Mouse (Mus musculus): Measurements from ENCODE around the gene Btf3. TPM values are rescaled to one million over a fixed set of nuclear protein-coding genes. Genes with fewer than 3 reads are reported as not detected.

Gene Btf3
- polyA plus RNA-seq, 1 experiment from 2014 or later = 773 TPM

DNA sequence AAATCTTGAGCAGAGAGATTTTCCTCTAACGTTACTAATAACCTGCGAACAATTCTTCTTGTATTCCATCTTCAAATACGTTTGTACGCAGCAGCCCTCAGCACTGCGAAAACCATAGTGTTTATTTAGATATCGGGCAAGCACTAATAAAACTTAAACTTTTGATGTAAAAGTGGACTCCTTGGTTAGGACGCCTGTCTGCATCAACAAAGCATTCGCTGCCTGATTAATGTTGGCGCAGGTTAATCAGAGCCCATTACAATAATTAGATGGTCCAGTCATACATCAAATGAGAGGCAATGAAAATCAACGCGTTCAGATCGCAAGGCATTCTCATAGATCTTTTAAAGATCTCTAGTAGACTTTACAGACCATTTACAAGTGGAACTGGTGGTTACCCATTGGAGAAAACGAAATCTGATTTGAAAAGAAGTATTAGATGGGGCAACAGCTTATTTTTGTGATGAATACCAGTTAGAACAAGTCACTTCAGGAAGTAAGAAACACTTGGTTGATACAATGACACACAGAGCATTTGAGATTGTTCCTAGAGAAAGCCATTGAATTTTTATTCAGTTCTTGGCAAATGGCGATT, 35.7 kb upstream of the Btf3 start:
- 9% methylated on average over 14 of the region's 14 CpGs for WGBS
- Histone ChIP-seq H3K36me3 (ENCODE audit: control insufficient read depth, insufficient read depth, low read length) (no peaks in the 10 kb centered on the region), H3K4me2 (ENCODE audit: low read depth, low read length, severe bottlenecking) (no peak overlapping the region), H3K9me3 (ENCODE audit: control insufficient read depth, low read length) (no peaks in the 10 kb centered on the region), H3K9ac (ENCODE audit: low read length) (no peak overlapping the region), H3K27me3 (ENCODE audit: control insufficient read depth, insufficient read depth, low read length) (peaks cover 62% of the 10 kb centered on the region), H3K4me3 (ENCODE audit: low read depth, low read length) (no peak overlapping the region), H3K27ac (ENCODE audit: low read depth, low read length) (no peak overlapping the region), H3K4me1 (replicated peaks; ENCODE audit: control insufficient read depth, insufficient read depth, low read length) (peaks cover 16% of the 10 kb centered on the region)
- ATAC-seq (replicated peaks; ENCODE audit: low FRiP score) = no peak
- no peak for DNase-seq (ENCODE audit: low spot score)

DNA sequence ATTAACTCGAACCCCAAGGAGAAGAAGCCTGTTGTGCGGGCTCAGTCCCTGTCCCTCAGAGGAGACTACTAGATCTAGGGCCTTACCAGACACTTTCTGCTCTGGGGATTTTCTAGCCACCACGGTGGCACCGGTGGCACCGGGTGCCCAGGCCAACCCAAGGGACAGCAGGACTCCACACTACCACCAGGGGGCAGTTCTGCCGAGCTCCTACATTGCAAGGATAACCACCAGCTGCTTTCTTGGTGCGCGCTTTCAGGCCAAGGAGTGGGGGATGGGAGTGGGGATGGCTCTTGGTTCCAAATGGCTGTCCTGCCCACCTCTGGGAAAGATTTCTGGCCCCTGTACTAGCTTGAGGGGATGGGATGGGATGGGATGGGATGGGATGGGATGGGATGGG, 34.7 kb upstream of the Btf3 start:
- H3K4me1 ChIP-seq (replicated peaks; ENCODE audit: control insufficient read depth, insufficient read depth, low read length) = peaks cover 16% of the 10 kb centered on the region
- no peak overlapping the region for H3K27ac ChIP-seq (ENCODE audit: low read depth, low read length)
- H3K9ac ChIP-seq (ENCODE audit: low read length) = no peak overlapping the region
- peak; percentile 76 for DNase-seq (ENCODE audit: low spot score)
- no peaks in the 10 kb centered on the region for H3K9me3 ChIP-seq (ENCODE audit: control insufficient read depth, low read length)
- H3K27me3 ChIP-seq (ENCODE audit: control insufficient read depth, insufficient read depth, low read length) = peaks cover 59% of the 10 kb centered on the region
- no peaks in the 10 kb centered on the region for H3K36me3 ChIP-seq (ENCODE audit: control insufficient read depth, insufficient read depth, low read length)
- no peak overlapping the region for H3K4me2 ChIP-seq (ENCODE audit: low read depth, low read length, severe bottlenecking)
- no peak overlapping the region for H3K4me3 ChIP-seq (ENCODE audit: low read depth, low read length)
- WGBS = 4% methylated on average over 8 of the region's 8 CpGs
- ATAC-seq (replicated peaks; ENCODE audit: low FRiP score) = no peak

DNA sequence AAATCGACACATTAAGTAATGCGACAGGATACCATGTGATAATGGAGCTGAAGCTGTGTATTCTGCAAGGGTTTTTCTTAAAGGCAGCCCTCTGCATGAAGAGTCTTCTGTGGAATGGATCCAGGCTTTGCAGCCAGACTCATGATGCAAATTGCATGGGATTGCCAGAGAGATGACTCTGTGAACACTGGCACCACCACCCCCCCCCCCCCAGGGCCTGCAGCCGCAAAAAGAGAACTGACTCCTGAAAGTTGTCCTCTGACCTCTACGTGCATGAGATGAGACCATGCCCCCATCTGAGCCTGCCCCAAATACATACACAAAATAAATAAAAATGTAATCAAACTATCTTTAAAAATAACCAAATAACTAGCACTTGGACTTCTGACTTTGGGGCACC, 32.7 kb upstream of the Btf3 start:
- Histone ChIP-seq H3K4me1 (replicated peaks; ENCODE audit: control insufficient read depth, insufficient read depth, low read length) (peaks cover 9% of the 10 kb centered on the region), H3K4me3 (ENCODE audit: low read depth, low read length) (no peak overlapping the region), H3K4me2 (ENCODE audit: low read depth, low read length, severe bottlenecking) (no peak overlapping the region), H3K27me3 (ENCODE audit: control insufficient read depth, insufficient read depth, low read length) (peaks cover 43% of the 10 kb centered on the region), H3K9me3 (ENCODE audit: control insufficient read depth, low read length) (no peaks in the 10 kb centered on the region), H3K9ac (ENCODE audit: low read length) (no peak overlapping the region), H3K36me3 (ENCODE audit: control insufficient read depth, insufficient read depth, low read length) (no peaks in the 10 kb centered on the region), H3K27ac (ENCODE audit: low read depth, low read length) (no peak overlapping the region)
- DNase-seq (ENCODE audit: low spot score) (no peak), ATAC-seq (replicated peaks; ENCODE audit: low FRiP score) (no peak)
- WGBS = 77% methylated on average over 4 of the region's 4 CpGs

DNA sequence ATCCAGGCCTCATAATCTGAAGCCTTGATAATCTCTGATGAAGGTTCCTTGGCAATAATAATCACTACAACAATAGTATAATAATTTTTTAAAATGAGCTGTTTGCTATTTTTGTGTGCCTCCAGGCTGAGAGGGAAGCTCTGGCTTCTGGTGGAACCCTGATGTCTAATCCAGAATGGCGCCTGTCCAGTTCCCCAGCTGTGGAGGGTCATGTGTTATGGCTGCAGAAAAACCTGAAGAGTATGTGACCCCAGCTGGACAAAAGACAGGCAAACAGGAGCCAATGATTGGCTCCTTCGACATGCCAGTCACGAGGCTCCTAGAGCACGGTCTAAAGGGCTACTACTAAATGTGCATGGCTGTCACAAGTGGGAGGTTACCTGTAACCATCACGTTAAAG, 23.7 kb upstream of the Btf3 start:
- Histone ChIP-seq H3K9me3 (ENCODE audit: control insufficient read depth, low read length) (no peaks in the 10 kb centered on the region), H3K9ac (ENCODE audit: low read length) (no peak overlapping the region), H3K4me3 (ENCODE audit: low read depth, low read length) (no peak overlapping the region), H3K4me1 (replicated peaks; ENCODE audit: control insufficient read depth, insufficient read depth, low read length) (no peaks in the 10 kb centered on the region), H3K27me3 (ENCODE audit: control insufficient read depth, insufficient read depth, low read length) (no peaks in the 10 kb centered on the region), H3K27ac (ENCODE audit: low read depth, low read length) (no peak overlapping the region), H3K36me3 (ENCODE audit: control insufficient read depth, insufficient read depth, low read length) (no peaks in the 10 kb centered on the region), H3K4me2 (ENCODE audit: low read depth, low read length, severe bottlenecking) (no peak overlapping the region)
- no peak for DNase-seq (ENCODE audit: low spot score)
- 72% methylated on average over 5 of the region's 5 CpGs for WGBS
- no peak for ATAC-seq (replicated peaks; ENCODE audit: low FRiP score)

DNA sequence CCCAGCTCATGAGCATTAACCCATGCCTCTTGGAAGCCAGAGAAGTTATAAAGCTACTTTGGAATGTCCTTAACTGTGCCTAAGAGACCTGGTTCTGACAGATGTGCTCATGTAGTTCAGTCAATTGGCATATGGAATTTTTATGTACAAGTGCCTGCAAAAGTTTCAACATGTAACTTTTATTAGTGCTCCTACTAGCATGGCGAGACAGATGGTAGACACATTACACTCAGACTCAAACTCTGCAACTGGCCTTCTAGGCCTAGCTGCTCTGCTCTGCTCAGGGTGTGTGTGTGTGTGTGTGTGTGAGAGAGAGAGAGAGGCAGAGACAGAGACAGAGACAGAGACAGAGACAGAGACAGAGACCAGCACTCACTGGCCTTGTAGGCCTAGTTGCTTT, 19.4 kb upstream of the Btf3 start:
- H3K4me1 ChIP-seq (replicated peaks; ENCODE audit: control insufficient read depth, insufficient read depth, low read length) = no peaks in the 10 kb centered on the region
- no peaks in the 10 kb centered on the region for H3K27me3 ChIP-seq (ENCODE audit: control insufficient read depth, insufficient read depth, low read length)
- no peak overlapping the region for H3K4me3 ChIP-seq (ENCODE audit: low read depth, low read length)
- H3K9ac ChIP-seq (ENCODE audit: low read length) = no peak overlapping the region
- no peaks in the 10 kb centered on the region for H3K36me3 ChIP-seq (ENCODE audit: control insufficient read depth, insufficient read depth, low read length)
- DNase-seq (ENCODE audit: low spot score) (no peak), ATAC-seq (replicated peaks; ENCODE audit: low FRiP score) (no peak)
- H3K9me3 ChIP-seq (ENCODE audit: control insufficient read depth, low read length) = no peaks in the 10 kb centered on the region
- WGBS = 91% methylated on average over 1 of the region's 1 CpGs
- H3K27ac ChIP-seq (ENCODE audit: low read depth, low read length) = no peak overlapping the region
- no peak overlapping the region for H3K4me2 ChIP-seq (ENCODE audit: low read depth, low read length, severe bottlenecking)

GRCm38 (mm10) chr13:98332106-98332505, 15.3 kb upstream of the Btf3 start:
- DNase-seq (ENCODE audit: low spot score) = no peak
- Histone ChIP-seq H3K4me3 (ENCODE audit: low read depth, low read length) (no peak overlapping the region), H3K4me2 (ENCODE audit: low read depth, low read length, severe bottlenecking) (no peak overlapping the region)

DNA sequence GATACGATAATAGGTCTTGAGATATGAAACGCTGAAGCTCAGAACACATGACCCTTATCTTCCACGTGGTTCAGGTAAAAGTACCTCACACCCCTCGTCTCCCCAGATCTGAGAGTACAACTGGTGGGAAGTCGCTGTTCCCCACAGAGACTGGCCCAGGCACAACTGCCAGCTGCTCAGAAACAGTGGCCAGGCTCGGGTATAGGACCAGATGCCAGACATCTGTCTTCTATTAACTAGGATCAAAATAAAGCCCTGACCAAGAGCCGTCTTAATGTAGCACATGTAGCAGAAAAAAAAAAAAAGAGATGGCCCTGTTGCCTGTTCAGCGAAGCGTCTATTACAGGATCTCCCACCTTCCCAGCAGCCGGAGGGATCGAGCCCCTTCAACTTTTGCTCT, 8.2 kb upstream of the Btf3 start:
- no peak overlapping the region for H3K9ac ChIP-seq (ENCODE audit: low read length)
- DNase-seq (ENCODE audit: low spot score) = no peak

More at GRCm38 (mm10) chr13:98332106-98332505, 15.3 kb upstream of the Btf3 start:
- Histone ChIP-seq H3K9me3 (ENCODE audit: control insufficient read depth, low read length) (no peaks in the 10 kb centered on the region), H3K4me1 (replicated peaks; ENCODE audit: control insufficient read depth, insufficient read depth, low read length) (no peaks in the 10 kb centered on the region), H3K9ac (ENCODE audit: low read length) (no peak overlapping the region), H3K36me3 (ENCODE audit: control insufficient read depth, insufficient read depth, low read length) (no peaks in the 10 kb centered on the region), H3K27me3 (ENCODE audit: control insufficient read depth, insufficient read depth, low read length) (no peaks in the 10 kb centered on the region), H3K27ac (ENCODE audit: low read depth, low read length) (no peak overlapping the region)
- ATAC-seq (replicated peaks; ENCODE audit: low FRiP score) = no peak
- 36% methylated on average over 2 of the region's 2 CpGs for WGBS

GRCm38 (mm10) chr13:98317911-98318310, 1.1 kb upstream of the Btf3 start:
- ATAC-seq (replicated peaks; ENCODE audit: low FRiP score) = no peak
- H3K9me3 ChIP-seq (ENCODE audit: control insufficient read depth, low read length) = no peaks in the 10 kb centered on the region
- no peak for DNase-seq (ENCODE audit: low spot score)
- no peak overlapping the region for H3K9ac ChIP-seq (ENCODE audit: low read length)
- H3K27me3 ChIP-seq (ENCODE audit: control insufficient read depth, insufficient read depth, low read length) = no peaks in the 10 kb centered on the region
- WGBS = 91% methylated on average over 6 of the region's 6 CpGs
- H3K4me3 ChIP-seq (ENCODE audit: low read depth, low read length) = no peak overlapping the region
- no peak overlapping the region for H3K27ac ChIP-seq (ENCODE audit: low read depth, low read length)
- H3K4me1 ChIP-seq (replicated peaks; ENCODE audit: control insufficient read depth, insufficient read depth, low read length) = peaks cover 10% of the 10 kb centered on the region; the same call in 1 of the 2 replicates
- peaks cover 4% of the 10 kb centered on the region; the same call in 1 of the 2 replicates for H3K36me3 ChIP-seq (ENCODE audit: control insufficient read depth, insufficient read depth, low read length)
- no peak overlapping the region; the same call in 1 of the 2 replicates for H3K4me2 ChIP-seq (ENCODE audit: low read depth, low read length, severe bottlenecking)

More for the DNA sequence above, 8.2 kb upstream of the Btf3 start:
- 78% methylated on average over 11 of the region's 11 CpGs for WGBS
- ATAC-seq (replicated peaks; ENCODE audit: low FRiP score) = no peak
- no peak overlapping the region for H3K4me3 ChIP-seq (ENCODE audit: low read depth, low read length)
- H3K4me1 ChIP-seq (replicated peaks; ENCODE audit: control insufficient read depth, insufficient read depth, low read length) = no peaks in the 10 kb centered on the region
- H3K36me3 ChIP-seq (ENCODE audit: control insufficient read depth, insufficient read depth, low read length) = no peaks in the 10 kb centered on the region
- H3K4me2 ChIP-seq (ENCODE audit: low read depth, low read length, severe bottlenecking) = no peak overlapping the region
- no peak overlapping the region for H3K27ac ChIP-seq (ENCODE audit: low read depth, low read length)
- H3K27me3 ChIP-seq (ENCODE audit: control insufficient read depth, insufficient read depth, low read length) = no peaks in the 10 kb centered on the region
- H3K9me3 ChIP-seq (ENCODE audit: control insufficient read depth, low read length) = no peaks in the 10 kb centered on the region

DNA sequence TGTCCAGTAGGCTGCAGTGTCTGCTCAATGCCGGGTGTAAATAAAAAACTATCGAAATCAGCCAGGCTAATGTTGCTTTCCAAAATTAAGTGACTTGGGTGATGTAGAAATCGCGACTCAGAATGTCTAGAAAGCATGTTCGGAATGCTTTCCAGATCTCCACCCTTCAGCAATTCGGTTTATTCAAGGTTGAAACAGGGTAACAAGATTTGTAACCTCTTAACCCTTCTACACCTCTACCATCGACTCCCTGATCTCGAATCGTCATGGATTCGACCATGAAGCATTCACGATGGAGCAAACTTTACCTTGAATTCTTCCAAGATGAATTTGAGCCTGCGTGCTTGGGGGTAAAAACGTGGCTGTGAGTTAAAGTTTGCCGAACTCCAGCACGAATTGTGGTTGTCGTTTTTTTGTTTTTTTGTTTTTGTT, 456 bp upstream of the Btf3 start:
- WGBS = 3% methylated on average over 16 of the region's 16 CpGs
- Histone ChIP-seq H3K27me3 (ENCODE audit: control insufficient read depth, insufficient read depth, low read length) (no peaks in the 10 kb centered on the region), H3K27ac (ENCODE audit: low read depth, low read length) (peak overlapping the region; percentile 84), H3K4me2 (ENCODE audit: low read depth, low read length, severe bottlenecking) (peak overlapping the region; percentile 73), H3K4me3 (ENCODE audit: low read depth, low read length) (peak overlapping the region; percentile 99), H3K9ac (ENCODE audit: low read length) (peak overlapping the region; percentile 83), H3K9me3 (ENCODE audit: control insufficient read depth, low read length) (no peaks in the 10 kb centered on the region), H3K36me3 (ENCODE audit: control insufficient read depth, insufficient read depth, low read length) (peaks cover 6% of the 10 kb centered on the region; the same call in 1 of the 2 replicates), H3K4me1 (replicated peaks; ENCODE audit: control insufficient read depth, insufficient read depth, low read length) (peaks cover 10% of the 10 kb centered on the region; the same call in 1 of the 2 replicates)
- DNase-seq (ENCODE audit: low spot score) (no peak), ATAC-seq (replicated peaks; ENCODE audit: low FRiP score) (peak; percentile 15; the same call in 1 of the 2 replicates)

All from forebrain, embryonic 11.5 days (tissue).